Mouse (Mus musculus) forebrain, postnatal 0 days (tissue): Measurements from ENCODE around the gene P3h4. TPM values are rescaled to one million over a fixed set of nuclear protein-coding genes. Genes with fewer than 3 reads are reported as not detected.

Source experiments
- ATAC-seq: fragments of 200-750 bp; cut with Nextera tagmentation; 2 replicates; pipeline ENCODE4 v1.8.0; 2017; ENCODE audit warnings: mild to moderate bottlenecking, moderate library complexity
- DNase-seq: peaks from one replicate; pipeline ENCODE4 v3.0.0-alpha.2; 2015
- H3K27ac ChIP-seq: fragments of 300-500 bp; sonication (generic); 2 replicates; pipeline ENCODE4 v1.5.1; 2014; ENCODE audit warnings: low read depth, mild to moderate bottlenecking, antibody characterized with exemption, low read length, moderate library complexity, mixed read lengths
- H3K27me3 ChIP-seq: fragments of 300-500 bp; sonication (generic); 2 replicates; pipeline ENCODE4 v1.6.1; 2014; ENCODE audit warnings: mild to moderate bottlenecking, low read length, mixed read lengths; ENCODE audit not compliant: insufficient read depth
- H3K36me3 ChIP-seq: fragments of 300-500 bp; sonication (generic); 2 replicates; pipeline ENCODE4 v1.6.1; 2014; ENCODE audit warnings: mild to moderate bottlenecking, moderate library complexity; ENCODE audit not compliant: insufficient read depth
- H3K4me1 ChIP-seq: fragments of 300-500 bp; sonication (generic); 2 replicates; pipeline ENCODE4 v1.6.1; 2014; ENCODE audit warnings: antibody characterized with exemption; ENCODE audit not compliant: insufficient read depth
- H3K4me2 ChIP-seq: fragments of 300-500 bp; sonication (generic); 2 replicates; pipeline ENCODE4 v1.6.1; 2014; ENCODE audit warnings: low read depth, mild to moderate bottlenecking, moderate library complexity
- H3K4me3 ChIP-seq: fragments of 300-500 bp; sonication (generic); 2 replicates; pipeline ENCODE4 v1.5.1; 2014; ENCODE audit warnings: low read depth, low read length, mixed read lengths
- H3K9ac ChIP-seq: fragments of 300-500 bp; sonication (generic); 2 replicates; pipeline ENCODE4 v1.6.1; 2014; ENCODE audit warnings: mild to moderate bottlenecking
- H3K9me3 ChIP-seq: fragments of 300-500 bp; sonication (generic); 2 replicates; pipeline ENCODE4 v1.6.1; 2016; ENCODE audit warnings: low read length
- CTCF ChIP-seq: sonication (generic); IDR thresholded peaks from 2 replicates; pipeline ENCODE4 v1.5.1; 2016; ENCODE audit warnings: antibody characterized with exemption, control low read depth, low read depth
- WGBS: fragments of 180-500 bp; shearing (Covaris S2); extraction: QIAGEN DNeasy Blood & Tissue Kit; methylation state at CpG from one replicate; pipeline ENCODE4 v1.1.7; 2014; 5-methylcytosine and 5-hydroxymethylcytosine counted together
- polyA plus RNA-seq: library from polyadenylated mRNA; unstranded; fragments of >200 nt; fragmentation: Nextera tagmentation; extraction: Ambion mirVana; gene quantifications from 2 replicates; pipeline ENCODE4 v1.2.1, GENCODE M21; 2015
- total RNA-seq: library from RNA; depleted of rRNA; stranded (reverse); fragments of >200 nt; gene quantifications from 2 replicates; pipeline ENCODE4 v1.2.3, GENCODE M21; 2014

P3h4 gene
- total and polyA plus RNA-seq, 2 experiments from 2014 or later = 17.9 to 27.1 TPM

DNA sequence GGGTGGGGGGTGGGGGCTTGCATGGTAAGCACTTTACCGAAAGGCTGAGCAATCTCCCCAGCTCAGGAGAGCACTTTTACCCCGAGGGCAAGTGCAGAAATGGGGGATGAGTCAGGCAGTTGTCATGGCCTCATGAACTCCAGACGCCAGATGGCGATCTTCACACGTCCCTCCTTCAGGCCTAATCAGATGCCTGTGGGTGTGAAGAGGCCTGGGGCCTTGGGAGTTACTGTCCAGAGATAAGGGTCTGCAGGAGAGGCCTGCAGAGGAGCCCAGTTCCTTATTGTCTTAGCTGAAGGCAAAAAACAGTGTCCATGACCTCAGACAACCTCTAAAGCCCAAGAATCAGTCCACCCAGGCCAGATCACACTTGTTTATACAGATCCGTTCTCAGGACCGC lies 11.2 kb upstream of the P3h4 start:
- H3K9ac ChIP-seq = no peak overlapping the region
- peak; percentile 27; the same call in 1 of the 2 replicates for ATAC-seq
- no peak overlapping the region for H3K27ac ChIP-seq
- H3K4me2 ChIP-seq = no peak overlapping the region
- peak; percentile 59 for TF ChIP-seq CTCF
- H3K27me3 ChIP-seq = no peaks in the 10 kb centered on the region
- peak; percentile 39 for DNase-seq
- WGBS = 33% methylated on average over 7 of the region's 7 CpGs
- no peaks in the 10 kb centered on the region for H3K4me1 ChIP-seq
- H3K36me3 ChIP-seq = peaks cover 15% of the 10 kb centered on the region; the same call in 1 of the 2 replicates
- H3K4me3 ChIP-seq = no peak overlapping the region
- no peaks in the 10 kb centered on the region for H3K9me3 ChIP-seq

GRCm38 (mm10) chr11:100423836-100424235 lies 9.2 kb upstream of the P3h4 start:
- DNase-seq (no peak), ATAC-seq (no peak)
- Histone ChIP-seq H3K36me3 (0 out of 2 replicates have a peak, but pooled peaks cover 4% of the 10 kb centered on the region), H3K4me3 (no peak overlapping the region), H3K27me3 (no peaks in the 10 kb centered on the region), H3K9me3 (no peaks in the 10 kb centered on the region), H3K4me1 (no peaks in the 10 kb centered on the region), H3K9ac (no peak overlapping the region), H3K27ac (no peak overlapping the region), H3K4me2 (no peak overlapping the region)
- 94% methylated on average over 7 of the region's 7 CpGs for WGBS
- no peak for TF ChIP-seq CTCF

DNA sequence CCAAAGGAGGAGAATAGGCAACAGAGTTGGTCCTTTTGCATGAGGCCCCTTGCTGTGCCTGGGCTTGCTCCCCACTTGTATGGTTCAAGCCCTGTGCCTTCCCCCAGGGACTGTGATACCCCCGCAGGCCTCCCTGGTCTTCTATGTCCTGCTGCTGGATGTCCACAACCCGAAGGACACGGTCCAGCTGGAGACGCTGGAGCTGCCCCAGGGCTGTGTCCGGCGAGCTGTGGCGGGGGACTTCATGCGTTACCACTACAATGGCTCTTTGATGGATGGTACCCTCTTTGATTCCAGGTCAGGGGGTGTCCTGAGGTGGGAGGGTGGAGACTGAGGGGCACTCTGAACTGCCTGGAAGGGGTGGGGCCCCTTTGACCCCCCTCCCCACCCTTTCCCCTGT lies 6.9 kb upstream of the P3h4 start:
- Histone ChIP-seq H3K27ac (no peak overlapping the region), H3K36me3 (no peaks in the 10 kb centered on the region), H3K4me2 (no peak overlapping the region), H3K9ac (no peak overlapping the region), H3K4me1 (no peaks in the 10 kb centered on the region), H3K9me3 (no peaks in the 10 kb centered on the region), H3K4me3 (no peak overlapping the region), H3K27me3 (no peaks in the 10 kb centered on the region)
- ATAC-seq (no peak), DNase-seq (no peak)
- 66% methylated on average over 8 of the region's 8 CpGs for WGBS
- TF ChIP-seq CTCF = no peak

DNA sequence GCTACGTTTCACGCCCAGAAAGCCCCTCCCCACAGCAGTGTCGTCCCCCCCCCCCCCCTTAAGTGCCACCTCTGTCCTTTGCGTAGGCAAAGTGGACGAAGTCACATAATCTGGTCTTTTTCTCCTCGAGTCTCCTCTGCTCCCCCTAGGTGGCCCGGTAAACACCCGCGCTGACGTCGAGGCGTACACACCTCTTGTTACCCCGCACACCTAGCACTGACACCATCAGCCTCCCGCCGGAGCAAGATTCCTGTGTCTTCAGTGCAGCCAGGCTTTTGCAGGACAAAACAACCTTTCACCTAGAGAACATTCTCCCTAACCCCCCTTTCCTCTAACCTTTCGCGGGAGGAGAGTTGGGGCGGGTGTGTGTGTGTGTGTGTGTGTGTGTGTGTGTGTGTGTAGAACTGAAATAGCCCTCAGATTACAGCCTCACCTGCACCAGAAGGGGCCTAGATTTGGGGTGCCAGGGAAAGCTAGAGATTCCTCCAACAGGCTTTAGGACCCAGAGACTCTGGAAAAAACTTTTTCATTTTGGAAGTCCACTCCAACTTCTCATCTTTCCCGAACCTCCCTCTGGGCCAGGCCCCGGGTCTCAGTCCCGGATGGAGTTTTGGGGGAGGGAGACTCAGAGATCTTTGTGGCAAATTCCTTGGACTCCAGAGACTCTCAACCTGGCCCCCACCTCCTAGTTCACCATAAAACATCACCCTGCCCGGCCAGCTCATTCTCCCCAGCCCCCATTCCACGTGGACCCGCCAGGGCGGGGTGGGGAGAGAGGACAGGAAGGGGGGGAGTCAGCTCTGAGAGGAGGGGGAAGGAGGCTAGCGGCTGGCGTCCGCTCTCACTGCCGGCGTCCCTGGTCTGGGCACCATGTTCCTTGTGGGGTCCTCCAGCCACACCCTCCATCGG lies 532 bp upstream of the P3h4 start, which contains the start of gene Fkbp10:
Gene Fkbp10 (plus strand): TSS at position 784 of the 909 bp plus-strand sequence.
- ATAC-seq = peak; percentile 23
- Histone ChIP-seq H3K27me3 (peaks cover 11% of the 10 kb centered on the region; the same call in 1 of the 2 replicates), H3K4me3 (peak within 1 kb of the TSS; percentile 61), H3K27ac (peak within 1 kb of the TSS; percentile 59), H3K36me3 (no peaks in the 10 kb centered on the region; the same call in 1 of the 2 replicates), H3K9me3 (no peaks in the 10 kb centered on the region), H3K4me2 (peak within 1 kb of the TSS; percentile 70), H3K4me1 (peaks cover 9% of the 10 kb centered on the region), H3K9ac (peak within 1 kb of the TSS; percentile 71)
- no peak for DNase-seq
- TF ChIP-seq CTCF = peak; percentile 2; the same call in 1 of the 2 replicates
- WGBS = under 1% methylated on average over 28 of the region's 31 CpGs

GRCm38 (mm10) chr11:100413541-100413940 lies 1.1 kb downstream of the P3h4 start:
- peaks cover 11% of the 10 kb centered on the region; the same call in 1 of the 2 replicates for H3K27me3 ChIP-seq
- 75% methylated on average over 11 of the region's 11 CpGs for WGBS
- no peaks in the 10 kb centered on the region for H3K9me3 ChIP-seq
- H3K9ac ChIP-seq = peak overlapping the region; percentile 71
- H3K4me1 ChIP-seq = peaks cover 9% of the 10 kb centered on the region
- H3K27ac ChIP-seq = no peak overlapping the region
- H3K4me3 ChIP-seq = peak overlapping the region; percentile 61
- H3K4me2 ChIP-seq = peak overlapping the region; percentile 70
- DNase-seq (no peak), ATAC-seq (no peak)
- TF ChIP-seq CTCF = no peak
- H3K36me3 ChIP-seq = no peaks in the 10 kb centered on the region; the same call in 1 of the 2 replicates

DNA sequence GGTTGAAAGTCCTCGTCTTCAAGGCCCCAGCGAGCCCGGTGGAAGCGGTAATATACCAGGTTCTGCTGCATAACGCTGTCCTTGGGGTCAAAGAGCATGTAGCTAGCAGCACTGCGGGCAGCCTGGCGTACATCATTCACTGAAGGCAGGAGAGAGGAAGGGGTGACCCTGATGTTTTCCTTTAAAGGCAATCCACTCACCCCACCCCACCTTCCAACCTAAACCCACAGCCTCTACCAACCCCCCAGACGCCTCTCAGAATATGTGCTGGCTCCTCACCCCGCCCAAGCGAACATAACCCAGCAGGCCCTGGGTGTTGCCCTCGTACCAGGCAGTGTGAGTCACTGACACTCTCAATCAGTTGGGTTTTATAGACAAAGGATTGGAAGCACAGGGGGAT lies 2.9 kb downstream of the P3h4 start:
- H3K27ac ChIP-seq = no peak overlapping the region
- no peak overlapping the region for H3K4me2 ChIP-seq
- no peak overlapping the region for H3K9ac ChIP-seq
- 86% methylated on average over 11 of the region's 11 CpGs for WGBS
- TF ChIP-seq CTCF = no peak
- DNase-seq = no peak
- H3K4me3 ChIP-seq = no peak overlapping the region
- ATAC-seq = no peak
- peaks cover 11% of the 10 kb centered on the region; the same call in 1 of the 2 replicates for H3K27me3 ChIP-seq
- peaks cover 9% of the 10 kb centered on the region for H3K4me1 ChIP-seq
- H3K36me3 ChIP-seq = no peaks in the 10 kb centered on the region; the same call in 1 of the 2 replicates
- H3K9me3 ChIP-seq = no peaks in the 10 kb centered on the region

GRCm38 (mm10) chr11:100409686-100410085 lies 5.0 kb downstream of the P3h4 start:
- H3K9me3 ChIP-seq = no peaks in the 10 kb centered on the region
- DNase-seq (no peak), ATAC-seq (no peak)
- 89% methylated on average over 3 of the region's 3 CpGs for WGBS
- no peak overlapping the region for H3K4me2 ChIP-seq
- H3K27me3 ChIP-seq = no peaks in the 10 kb centered on the region
- no peaks in the 10 kb centered on the region; the same call in 1 of the 2 replicates for H3K36me3 ChIP-seq
- no peak overlapping the region for H3K27ac ChIP-seq
- no peak overlapping the region for H3K4me3 ChIP-seq
- peaks cover 6% of the 10 kb centered on the region for H3K4me1 ChIP-seq
- H3K9ac ChIP-seq = no peak overlapping the region
- TF ChIP-seq CTCF = no peak
